Mouse (Mus musculus) embryo, embryonic 10 days (tissue): ENCODE data around the gene Ddx10.
A peak's percentile ranks its signal among the peaks of the same experiment; 100 is the strongest.
"Not testable (repeated sequence)": the region's sequence is repeated elsewhere in the genome, so short reads cannot be mapped to it uniquely, and the experiment has no call there.

ENCODE experiments used
- DNase-seq: peaks from one replicate; pipeline ENCODE4 v3.0.0-alpha.2; 2015; ENCODE audit warnings: low spot score

Ddx10 gene

DNA sequence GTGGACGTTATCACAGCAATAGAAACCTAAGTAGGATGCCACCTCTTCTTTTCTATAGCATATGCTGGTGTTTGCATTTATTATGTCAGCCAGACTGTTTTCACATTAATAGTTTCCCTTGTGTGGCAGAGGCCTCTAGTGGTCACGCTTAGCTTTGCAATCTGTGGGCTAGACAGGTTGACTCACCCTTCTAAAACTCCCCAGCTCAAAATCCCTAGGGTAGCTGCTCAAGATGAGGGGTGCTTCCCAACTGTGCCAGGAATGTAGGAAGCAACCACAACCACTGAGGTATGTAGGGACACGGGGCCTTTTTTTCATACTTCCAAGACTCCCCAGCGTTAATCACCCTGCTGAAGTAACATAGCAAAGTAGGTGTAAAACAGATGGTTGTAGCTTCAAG lies 103.6 kb downstream of the Ddx10 start:
- DNase-seq: peak; percentile 64

DNA sequence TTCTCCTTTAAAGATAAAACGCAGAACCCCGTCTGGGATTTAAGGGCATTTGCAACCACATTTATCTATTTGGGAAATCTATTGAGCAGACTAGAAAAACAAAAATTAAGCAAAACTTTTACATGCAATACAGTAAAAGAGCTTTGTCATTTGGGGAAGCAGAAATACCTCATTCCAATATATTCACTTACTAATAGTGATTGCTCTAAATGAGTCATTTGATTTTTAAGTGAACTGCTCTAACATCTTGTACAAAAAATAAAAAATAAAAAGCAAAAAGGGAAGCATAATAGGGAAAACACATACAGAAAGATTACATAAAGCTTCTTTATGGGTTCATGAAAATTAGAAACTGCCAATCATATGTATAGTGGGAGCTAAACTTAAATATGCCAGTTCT lies 104.3 kb downstream of the Ddx10 start:
- no peak for DNase-seq

DNA sequence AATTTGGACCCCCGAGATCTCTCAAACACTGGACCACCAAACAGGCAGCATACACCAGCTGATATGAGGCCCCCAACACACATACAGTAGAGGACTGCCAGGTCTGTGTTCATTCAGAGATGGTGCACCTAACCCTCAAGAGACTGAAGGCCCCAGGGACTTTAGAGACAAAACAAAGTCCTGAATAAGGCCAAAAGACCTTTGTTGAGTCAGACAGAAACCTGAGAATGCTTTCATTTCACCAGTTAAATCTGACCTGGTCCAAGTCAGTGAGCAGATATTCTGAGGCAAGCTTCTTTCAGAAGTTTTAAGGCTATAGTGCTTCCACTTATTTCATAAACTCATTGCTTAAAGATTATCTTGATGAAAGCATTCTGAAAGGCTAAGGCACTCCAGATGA lies 105.4 kb downstream of the Ddx10 start:
- not testable (repeated sequence) for DNase-seq

GRCm38 (mm10) chr9:53140610-53141165 lies 107.2 kb downstream of the Ddx10 start:
- no peak for DNase-seq

GRCm38 (mm10) chr9:53132826-53133225 lies 115.0 kb downstream of the Ddx10 start:
- no peak for DNase-seq

DNA sequence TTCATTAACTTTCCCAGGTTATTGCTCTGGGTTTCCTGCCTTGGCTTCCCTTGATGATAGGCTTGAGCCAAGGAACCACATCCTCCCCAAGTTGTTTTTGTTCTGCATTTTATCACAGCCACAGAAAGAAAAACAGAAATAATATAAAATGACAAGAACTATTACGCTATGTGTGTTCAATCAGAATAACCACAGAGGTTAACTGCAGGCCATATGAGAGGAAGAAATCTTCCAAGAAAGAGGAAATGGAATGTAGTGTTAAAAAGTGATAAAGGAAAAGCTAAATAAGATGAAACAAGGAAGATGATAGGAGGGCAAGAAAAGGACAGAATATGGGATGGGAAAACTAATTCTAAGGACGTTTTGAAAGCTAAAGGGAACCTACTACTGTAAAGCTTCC lies 117.4 kb downstream of the Ddx10 start:
- DNase-seq: no peak

DNA sequence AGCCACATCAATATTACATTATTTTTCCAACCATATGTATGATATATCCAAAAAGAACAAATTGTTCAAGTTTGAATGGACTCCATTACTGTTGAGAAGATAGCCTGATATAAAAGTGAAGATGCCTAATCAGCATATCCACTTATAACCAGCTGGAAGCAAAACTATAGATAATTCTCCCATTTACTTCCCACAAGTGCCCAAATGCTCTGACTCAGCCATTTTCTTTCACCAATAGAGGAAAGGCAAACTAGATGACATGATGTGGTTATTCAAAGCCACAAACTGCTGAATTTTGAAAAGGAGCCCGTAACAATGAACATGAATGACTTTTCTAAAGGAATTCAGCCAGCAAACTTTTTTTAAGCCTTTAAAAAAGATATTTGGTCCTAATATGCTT lies 146.8 kb downstream of the Ddx10 start:
- no peak for DNase-seq

- DNase-seq: no peak
These were observed 152.3 kb downstream of the Ddx10 start for GRCm38 (mm10) chr9:53095319-53096165.

DNA sequence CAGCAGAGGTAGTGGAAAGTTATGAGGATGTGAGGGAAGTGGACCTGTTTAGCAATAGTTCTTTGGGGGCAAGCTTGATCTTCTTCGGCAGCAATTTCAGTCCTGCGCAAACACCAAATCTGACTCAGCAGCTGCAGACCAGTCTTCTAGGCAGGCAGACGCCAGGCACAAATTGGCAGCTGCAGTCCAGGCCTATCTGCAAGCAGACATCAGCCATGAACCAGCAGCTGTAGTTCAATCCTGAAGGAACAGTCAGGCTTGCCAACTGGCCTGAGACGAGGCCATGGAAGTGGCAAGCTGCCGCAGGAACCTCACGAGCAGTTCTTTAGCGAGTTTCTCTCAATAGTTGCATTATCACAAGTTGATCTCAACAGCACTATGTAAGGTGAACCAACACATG lies 153.3 kb downstream of the Ddx10 start:
- no peak for DNase-seq

DNA sequence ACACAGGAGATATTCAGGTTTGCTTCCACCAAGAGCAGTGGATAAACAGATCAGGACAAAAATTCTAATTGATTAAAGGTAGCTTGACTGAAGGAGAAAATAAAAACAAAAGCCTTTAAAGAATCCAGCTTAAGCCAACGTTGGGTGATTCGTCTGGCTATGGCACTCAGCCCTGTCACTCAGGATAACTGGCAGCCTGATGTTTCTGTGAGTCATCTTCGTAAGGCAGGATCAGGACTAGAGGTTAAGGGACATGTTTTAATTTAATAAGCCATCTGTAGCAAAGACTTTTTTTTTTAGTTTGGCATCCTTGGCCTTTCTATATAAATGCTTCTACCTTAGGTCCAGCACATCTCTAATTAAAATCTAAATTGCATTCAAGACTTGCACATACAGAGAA lies 170.2 kb downstream of the Ddx10 start:
- no peak for DNase-seq

- no peak for DNase-seq
These were observed 171.9 kb downstream of the Ddx10 start for GRCm38 (mm10) chr9:53075931-53076330.

DNA sequence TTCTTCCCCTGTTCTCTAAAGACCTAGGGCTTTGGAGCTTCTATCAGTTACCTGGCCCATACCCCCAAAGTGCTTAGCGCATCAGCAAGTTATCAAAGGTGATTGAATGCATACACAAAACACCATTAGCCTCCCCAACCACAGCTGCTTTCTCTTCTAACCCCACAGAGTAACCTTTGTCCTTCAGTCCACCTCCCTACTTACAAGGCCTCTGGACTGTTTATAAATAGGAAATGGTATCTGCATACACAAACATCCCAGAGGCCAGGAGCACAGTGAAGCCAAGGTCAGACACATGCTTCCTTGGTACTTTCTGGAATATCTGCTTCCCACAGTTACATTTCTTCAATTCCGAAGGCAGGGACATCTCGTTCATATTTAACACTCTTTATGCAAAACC lies 173.4 kb downstream of the Ddx10 start:
- no peak for DNase-seq

DNA sequence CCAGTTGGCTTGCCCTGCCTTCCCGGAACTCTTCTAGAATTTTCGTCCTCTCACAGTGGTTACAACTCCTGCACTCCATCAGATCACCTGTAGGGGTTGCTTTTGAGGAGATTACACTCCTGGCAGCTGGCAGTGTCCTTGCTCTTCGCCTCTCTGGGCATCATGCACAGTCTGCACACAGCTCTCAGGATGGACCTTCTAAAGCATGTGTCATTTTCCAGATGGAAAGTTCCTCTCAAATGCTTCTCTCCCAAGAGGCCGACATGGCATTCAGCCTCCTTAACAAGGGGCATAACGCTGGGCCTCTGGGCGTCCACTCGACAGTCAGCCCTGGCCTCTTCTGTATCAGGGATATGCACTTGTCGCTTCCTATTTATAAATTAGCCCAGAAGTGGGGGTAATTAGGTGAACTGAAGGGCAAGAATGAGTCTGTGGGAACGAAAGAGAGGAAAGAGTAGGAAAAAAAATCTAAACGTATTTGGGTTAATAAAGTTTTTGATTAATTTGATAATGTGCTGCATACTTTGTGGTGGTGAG lies 174.2 kb downstream of the Ddx10 start:
- no peak for DNase-seq

- no peak for DNase-seq
These were observed 175.8 kb downstream of the Ddx10 start for GRCm38 (mm10) chr9:53072088-53072487.

DNA sequence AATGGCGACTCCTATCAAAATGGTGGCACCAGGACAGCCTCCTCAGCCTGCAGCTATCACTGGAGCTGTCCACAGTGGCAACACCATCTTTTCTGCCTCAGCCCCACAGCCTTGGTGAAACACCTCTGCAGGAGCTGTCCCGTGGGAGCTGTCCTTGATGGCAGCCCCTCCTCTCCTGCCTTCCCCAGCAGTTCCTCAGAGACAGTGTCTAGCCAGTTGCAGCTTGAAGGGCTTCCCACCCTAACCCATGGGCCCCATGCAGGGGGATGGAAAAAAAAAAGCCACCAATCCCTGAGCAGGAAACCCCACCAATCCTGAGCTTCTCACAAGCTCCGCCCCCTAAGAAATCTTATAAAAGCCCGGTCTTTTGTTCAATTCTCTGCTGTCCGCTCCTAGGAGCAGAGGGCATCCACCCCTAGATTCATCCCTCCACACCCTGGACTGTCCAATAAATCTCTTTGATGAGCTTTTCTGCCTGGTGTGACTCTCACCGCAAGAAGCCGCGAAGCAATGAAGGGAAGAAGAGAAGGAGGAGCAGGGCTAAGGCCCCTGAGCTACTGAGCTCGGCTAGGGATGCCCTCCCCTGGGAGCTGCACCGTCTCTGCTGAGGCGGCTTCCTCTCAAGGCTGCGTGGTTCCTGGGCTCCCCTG lies 176.9 kb downstream of the Ddx10 start:
- no peak for DNase-seq

- no peak for DNase-seq
These were observed 179.7 kb downstream of the Ddx10 start for GRCm38 (mm10) chr9:53068166-53068565.

GRCm38 (mm10) chr9:53066428-53066827 lies 181.4 kb downstream of the Ddx10 start:
- DNase-seq: peak; percentile 13

- DNase-seq: no peak
These were observed 182.8 kb downstream of the Ddx10 start for GRCm38 (mm10) chr9:53065028-53065427.

GRCm38 (mm10) chr9:53064531-53064930 lies 183.3 kb downstream of the Ddx10 start:
- DNase-seq: no peak

DNA sequence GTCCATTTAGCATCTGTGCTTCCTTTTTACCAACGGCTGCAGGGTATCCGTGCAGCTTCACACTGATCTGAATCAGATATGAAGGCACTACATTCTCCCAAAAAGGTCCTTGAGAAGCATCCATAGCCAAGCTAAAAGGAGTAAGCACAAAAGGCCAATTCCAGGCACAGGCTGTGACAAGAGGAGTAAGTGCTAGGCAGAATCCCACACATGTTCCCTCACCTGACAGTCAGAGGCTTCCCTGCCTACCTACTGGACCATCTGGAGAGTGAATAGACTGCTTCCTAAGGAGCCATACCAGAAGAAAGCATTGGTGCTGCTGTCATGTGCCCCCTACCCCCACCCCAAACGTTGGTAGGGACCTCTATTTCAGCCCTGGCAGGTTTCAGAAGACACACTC lies 192.5 kb downstream of the Ddx10 start:
- no peak for DNase-seq
